Mouse (Mus musculus): ENCODE measurements around the gene Bcar3. TPM values are rescaled to one million over a fixed set of nuclear protein-coding genes. Genes with fewer than 3 reads are reported as not detected.

The Bcar3 gene
- polyA plus RNA-seq, 1 experiment from 2014 or later, result 33.8 TPM

- TF ChIP-seq CTCF (IDR thresholded peaks at IDR 0.05; ENCODE audit: low read depth), result no peak
- H3K4me3 ChIP-seq (ENCODE audit: low read depth, low read length), result no peak overlapping the region
- no peaks in the 10 kb centered on the region for H3K27me3 ChIP-seq (replicated peaks; ENCODE audit: control insufficient read depth, insufficient read depth, low read length)
- WGBS, result 35% methylated on average over 17 of the region's 17 CpGs
- ATAC-seq, result no peak
- no peaks in the 10 kb centered on the region for H3K4me1 ChIP-seq (replicated peaks; ENCODE audit: control insufficient read depth, insufficient read depth, low read length)
- H3K9ac ChIP-seq (ENCODE audit: low read depth, low read length), result no peak overlapping the region
- H3K4me2 ChIP-seq (replicated peaks; ENCODE audit: low read depth), result peak overlapping the region; percentile 39
- H3K27ac ChIP-seq (ENCODE audit: low read depth, low read length), result no peak overlapping the region
- H3K36me3 ChIP-seq (ENCODE audit: control insufficient read depth, insufficient read depth), result no peaks in the 10 kb centered on the region
- H3K9me3 ChIP-seq (ENCODE audit: control insufficient read depth), result no peaks in the 10 kb centered on the region
These were observed 120.0 kb downstream of the Bcar3 start for GRCm38 (mm10) chr3:122413729-122414561.

- Histone ChIP-seq H3K9me3 (ENCODE audit: control insufficient read depth) (no peaks in the 10 kb centered on the region), H3K9ac (ENCODE audit: low read depth, low read length) (no peak overlapping the region), H3K36me3 (ENCODE audit: control insufficient read depth, insufficient read depth) (no peaks in the 10 kb centered on the region), H3K4me2 (replicated peaks; ENCODE audit: low read depth) (no peak overlapping the region), H3K27ac (ENCODE audit: low read depth, low read length) (no peak overlapping the region), H3K4me1 (replicated peaks; ENCODE audit: control insufficient read depth, insufficient read depth, low read length) (no peaks in the 10 kb centered on the region), H3K27me3 (replicated peaks; ENCODE audit: control insufficient read depth, insufficient read depth, low read length) (no peaks in the 10 kb centered on the region), H3K4me3 (ENCODE audit: low read depth, low read length) (no peak overlapping the region)
- WGBS, result 67% methylated on average over 8 of the region's 8 CpGs
- TF ChIP-seq CTCF (IDR thresholded peaks at IDR 0.05; ENCODE audit: low read depth), result no peak
- no peak for ATAC-seq
These were observed 120.9 kb downstream of the Bcar3 start for GRCm38 (mm10) chr3:122414868-122415267.

GRCm38 (mm10) chr3:122417466-122417865 lies 123.5 kb downstream of the Bcar3 start:
- ATAC-seq, result no peak
- Histone ChIP-seq H3K4me1 (replicated peaks; ENCODE audit: control insufficient read depth, insufficient read depth, low read length) (no peaks in the 10 kb centered on the region; the same call in 1 of the 2 replicates), H3K4me3 (ENCODE audit: low read depth, low read length) (no peak overlapping the region), H3K36me3 (ENCODE audit: control insufficient read depth, insufficient read depth) (no peaks in the 10 kb centered on the region), H3K9ac (ENCODE audit: low read depth, low read length) (no peak overlapping the region), H3K9me3 (ENCODE audit: control insufficient read depth) (no peaks in the 10 kb centered on the region), H3K27me3 (replicated peaks; ENCODE audit: control insufficient read depth, insufficient read depth, low read length) (no peaks in the 10 kb centered on the region), H3K4me2 (replicated peaks; ENCODE audit: low read depth) (no peak overlapping the region), H3K27ac (ENCODE audit: low read depth, low read length) (peak overlapping the region; percentile 36)
- TF ChIP-seq CTCF (IDR thresholded peaks at IDR 0.05; ENCODE audit: low read depth), result no peak
- WGBS, result 52% methylated on average over 11 of the region's 11 CpGs

GRCm38 (mm10) chr3:122418564-122419274 lies 124.8 kb downstream of the Bcar3 start:
- no peak for TF ChIP-seq CTCF (IDR thresholded peaks at IDR 0.05; ENCODE audit: low read depth)
- WGBS, result 37% methylated on average over 16 of the region's 16 CpGs
- no peak overlapping the region for H3K9ac ChIP-seq (ENCODE audit: low read depth, low read length)
- H3K4me1 ChIP-seq (replicated peaks; ENCODE audit: control insufficient read depth, insufficient read depth, low read length), result peaks cover 3% of the 10 kb centered on the region; the same call in 1 of the 2 replicates
- no peak for ATAC-seq
- peak overlapping the region; percentile 73 for H3K4me3 ChIP-seq (ENCODE audit: low read depth, low read length)
- H3K4me2 ChIP-seq (replicated peaks; ENCODE audit: low read depth), result peak overlapping the region; percentile 84
- no peaks in the 10 kb centered on the region for H3K36me3 ChIP-seq (ENCODE audit: control insufficient read depth, insufficient read depth)
- no peaks in the 10 kb centered on the region for H3K9me3 ChIP-seq (ENCODE audit: control insufficient read depth)
- H3K27me3 ChIP-seq (replicated peaks; ENCODE audit: control insufficient read depth, insufficient read depth, low read length), result no peaks in the 10 kb centered on the region
- 0 out of 2 replicates have a peak overlapping the region, but pooled peaks have one; percentile 94 for H3K27ac ChIP-seq (ENCODE audit: low read depth, low read length)

- H3K36me3 ChIP-seq (ENCODE audit: control insufficient read depth, insufficient read depth), result no peaks in the 10 kb centered on the region
- TF ChIP-seq CTCF (IDR thresholded peaks at IDR 0.05; ENCODE audit: low read depth), result peak; percentile 42; the same call in 1 of the 2 replicates
- ATAC-seq, result peak; percentile 75
- no peaks in the 10 kb centered on the region for H3K9me3 ChIP-seq (ENCODE audit: control insufficient read depth)
- H3K27me3 ChIP-seq (replicated peaks; ENCODE audit: control insufficient read depth, insufficient read depth, low read length), result no peaks in the 10 kb centered on the region
- H3K4me3 ChIP-seq (ENCODE audit: low read depth, low read length), result peak overlapping the region; percentile 73
- peak overlapping the region; percentile 94 for H3K27ac ChIP-seq (ENCODE audit: low read depth, low read length)
- H3K9ac ChIP-seq (ENCODE audit: low read depth, low read length), result peak overlapping the region; percentile 91
- under 1% methylated on average over 63 of the region's 63 CpGs for WGBS
- H3K4me1 ChIP-seq (replicated peaks; ENCODE audit: control insufficient read depth, insufficient read depth, low read length), result peaks cover 3% of the 10 kb centered on the region; the same call in 1 of the 2 replicates
- H3K4me2 ChIP-seq (replicated peaks; ENCODE audit: low read depth), result peak overlapping the region; percentile 84
These were observed 125.9 kb downstream of the Bcar3 start for GRCm38 (mm10) chr3:122419610-122420409.

All from intestine, postnatal 0 days (tissue).